Mouse (Mus musculus): Measurements from ENCODE around the gene Plet1. TPM values are rescaled to one million over a fixed set of nuclear protein-coding genes. Genes with fewer than 3 reads are reported as not detected.

Plet1 gene
- 0.33 TPM in 1 of 2 replicates, not detected in the other for total RNA-seq (2014; rRNA removed)
- 0.52 and 0.80 TPM in 2 replicates for polyA plus RNA-seq (2015; fragmentation: Nextera tagmentation; extraction: Ambion mirVana)

DNA sequence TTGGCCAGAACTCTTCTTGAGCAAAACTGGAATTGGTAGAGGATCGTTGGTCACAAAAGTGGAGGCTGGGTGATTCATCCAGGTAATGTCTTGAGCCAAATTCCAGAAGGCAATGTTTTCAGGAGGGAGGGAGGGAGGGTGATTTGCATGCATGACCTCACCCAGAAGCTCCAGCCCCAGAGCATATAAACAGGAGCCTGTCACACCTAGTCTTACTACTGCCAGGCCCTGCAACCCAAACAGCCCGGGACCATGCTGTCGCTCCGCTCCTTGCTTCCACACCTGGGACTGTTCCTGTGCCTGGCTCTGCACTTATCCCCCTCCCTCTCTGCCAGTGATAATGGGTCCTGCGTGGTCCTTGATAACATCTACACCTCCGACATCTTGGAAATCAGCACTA is at the start of gene Plet1:
Gene Plet1, plus strand, starts transcription at position 215 of the 400 bp plus-strand sequence.
- ATAC-seq (ENCODE audit: low FRiP score) (no peak), DNase-seq (ENCODE audit: low spot score) (no peak)
- H3K27me3 ChIP-seq (ENCODE audit: insufficient read depth, low read length): no peaks in the 10 kb centered on the region
- no peak for TF ChIP-seq CTCF (IDR thresholded peaks at IDR 0.05)
- H3K27ac ChIP-seq (ENCODE audit: low read depth, low read length): no peak within 1 kb of the TSS
- H3K9ac ChIP-seq (replicated peaks; ENCODE audit: low read length, poor library complexity, severe bottlenecking): no peak within 1 kb of the TSS
- WGBS: 86% methylated on average over 6 of the region's 6 CpGs
- H3K4me3 ChIP-seq (ENCODE audit: low read depth, low read length): no peak within 1 kb of the TSS
- H3K36me3 ChIP-seq (ENCODE audit: insufficient read depth, low read length): no peaks in the 10 kb centered on the region
- H3K4me2 ChIP-seq (ENCODE audit: low read depth, low read length, poor library complexity, severe bottlenecking): no peak within 1 kb of the TSS
- no peaks in the 10 kb centered on the region for H3K4me1 ChIP-seq (ENCODE audit: insufficient read depth, low read length)
- no peaks in the 10 kb centered on the region for H3K9me3 ChIP-seq (ENCODE audit: low read length)

DNA sequence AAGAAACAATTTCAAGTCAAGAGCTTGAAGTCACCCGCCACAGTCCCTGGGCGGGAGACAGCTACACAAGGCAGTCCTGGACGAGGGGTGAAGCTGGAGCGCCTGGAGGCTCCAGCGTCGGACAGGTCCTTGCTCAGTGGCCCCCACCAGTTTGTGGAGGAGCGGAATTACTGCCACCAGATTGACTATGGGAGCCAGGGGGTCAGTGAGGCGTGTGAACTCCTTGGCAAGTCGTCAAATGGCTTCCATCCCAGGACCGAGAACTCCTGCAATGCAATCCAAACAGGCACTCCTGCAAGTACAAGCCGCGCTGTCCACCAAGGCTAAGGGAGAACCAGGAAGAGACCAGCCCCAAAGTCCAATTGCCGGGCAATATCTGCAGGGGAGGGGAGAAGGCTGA is 45.3 kb upstream of the Plet1 start:
- Histone ChIP-seq H3K4me1 (ENCODE audit: insufficient read depth, low read length) (no peaks in the 10 kb centered on the region), H3K4me2 (ENCODE audit: low read depth, low read length, poor library complexity, severe bottlenecking) (no peak overlapping the region), H3K4me3 (ENCODE audit: low read depth, low read length) (no peak overlapping the region), H3K36me3 (ENCODE audit: insufficient read depth, low read length) (no peaks in the 10 kb centered on the region), H3K9ac (replicated peaks; ENCODE audit: low read length, poor library complexity, severe bottlenecking) (no peak overlapping the region), H3K27me3 (ENCODE audit: insufficient read depth, low read length) (no peaks in the 10 kb centered on the region), H3K9me3 (ENCODE audit: low read length) (no peaks in the 10 kb centered on the region), H3K27ac (ENCODE audit: low read depth, low read length) (no peak overlapping the region)
- 65% methylated on average over 13 of the region's 13 CpGs for WGBS
- DNase-seq (ENCODE audit: low spot score) (peak; percentile 84), ATAC-seq (ENCODE audit: low FRiP score) (no peak; the same call in 1 of the 2 replicates)
- TF ChIP-seq CTCF (IDR thresholded peaks at IDR 0.05): no peak

DNA sequence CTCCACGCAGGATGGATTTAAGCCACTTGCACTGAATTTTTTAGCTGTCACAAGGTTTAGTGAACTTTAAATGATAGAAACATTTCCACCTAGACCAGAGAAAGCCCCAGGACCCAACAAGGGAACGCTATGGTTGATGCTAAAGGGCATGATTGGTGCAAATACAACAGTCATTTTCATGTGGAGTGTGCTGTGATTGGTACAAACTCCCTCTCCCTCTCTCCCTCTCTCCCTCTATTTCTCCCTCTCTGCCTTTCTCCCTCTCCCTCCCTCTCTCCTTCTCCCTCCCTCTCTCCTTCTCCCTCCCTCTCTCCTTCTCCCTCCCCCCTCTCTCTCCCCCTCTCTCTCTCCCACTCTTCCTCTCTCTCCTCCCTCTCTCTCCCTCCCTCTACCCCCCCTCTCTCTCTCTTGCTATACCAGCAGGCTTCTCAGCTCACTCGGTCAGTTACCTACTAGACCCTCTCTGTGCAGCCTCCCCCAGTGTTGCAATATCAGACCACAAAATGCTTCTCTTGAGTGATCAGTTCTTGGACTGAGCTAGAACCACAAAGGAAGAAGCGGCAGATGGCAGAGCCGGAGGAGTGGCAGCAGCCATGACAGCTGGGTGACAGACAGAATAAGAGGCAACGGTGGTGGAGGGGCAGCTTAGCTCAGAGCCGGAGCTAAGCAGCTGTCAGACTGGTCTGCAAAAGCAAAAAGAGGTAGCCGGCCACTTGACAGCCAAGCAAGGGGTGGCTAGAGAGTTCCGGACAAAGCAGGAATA is 42.7 kb upstream of the Plet1 start:
- ATAC-seq (ENCODE audit: low FRiP score): peak; percentile 65
- peak overlapping the region; percentile 18 for H3K4me3 ChIP-seq (ENCODE audit: low read depth, low read length)
- no peak for TF ChIP-seq CTCF (IDR thresholded peaks at IDR 0.05)
- peak; percentile 89 for DNase-seq (ENCODE audit: low spot score)
- no peaks in the 10 kb centered on the region for H3K27me3 ChIP-seq (ENCODE audit: insufficient read depth, low read length)
- H3K4me2 ChIP-seq (ENCODE audit: low read depth, low read length, poor library complexity, severe bottlenecking): peak overlapping the region; percentile 37
- 28% methylated on average over 9 of the region's 9 CpGs for WGBS
- H3K9ac ChIP-seq (replicated peaks; ENCODE audit: low read length, poor library complexity, severe bottlenecking): peak overlapping the region; percentile 34; the same call in 1 of the 2 replicates
- no peaks in the 10 kb centered on the region for H3K9me3 ChIP-seq (ENCODE audit: low read length)
- no peaks in the 10 kb centered on the region for H3K36me3 ChIP-seq (ENCODE audit: insufficient read depth, low read length)
- peak overlapping the region; percentile 68 for H3K27ac ChIP-seq (ENCODE audit: low read depth, low read length)
- H3K4me1 ChIP-seq (ENCODE audit: insufficient read depth, low read length): no peaks in the 10 kb centered on the region

DNA sequence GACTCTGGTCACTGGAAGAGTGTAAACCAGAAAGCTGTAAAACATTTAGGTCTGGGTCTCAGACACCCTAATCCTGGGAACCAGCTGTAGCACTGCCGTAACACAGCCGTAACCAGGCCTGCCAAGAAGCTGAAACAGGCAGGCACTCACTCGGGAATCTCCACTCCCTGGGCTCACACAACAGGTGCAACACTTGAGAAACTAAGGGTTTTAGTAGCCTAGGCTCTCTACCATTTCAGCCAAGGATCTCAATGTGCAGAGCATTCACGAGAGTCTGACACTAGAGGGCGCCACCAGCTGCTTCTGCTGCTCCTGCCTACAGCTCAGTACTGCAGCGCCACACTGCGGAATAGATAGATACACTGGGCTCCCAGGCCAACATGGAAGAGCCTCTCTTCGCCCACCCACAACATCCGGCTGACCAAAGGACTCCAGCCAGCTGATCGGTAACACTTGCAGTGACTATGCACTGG is 42.0 kb upstream of the Plet1 start:
- no peaks in the 10 kb centered on the region for H3K27me3 ChIP-seq (ENCODE audit: insufficient read depth, low read length)
- peak; percentile 99 for TF ChIP-seq CTCF (IDR thresholded peaks at IDR 0.05)
- H3K36me3 ChIP-seq (ENCODE audit: insufficient read depth, low read length): no peaks in the 10 kb centered on the region
- H3K4me2 ChIP-seq (ENCODE audit: low read depth, low read length, poor library complexity, severe bottlenecking): peak overlapping the region; percentile 37
- H3K9ac ChIP-seq (replicated peaks; ENCODE audit: low read length, poor library complexity, severe bottlenecking): peak overlapping the region; percentile 34; the same call in 1 of the 2 replicates
- no peaks in the 10 kb centered on the region for H3K4me1 ChIP-seq (ENCODE audit: insufficient read depth, low read length)
- peak; percentile 63 for ATAC-seq (ENCODE audit: low FRiP score)
- peak overlapping the region; percentile 18 for H3K4me3 ChIP-seq (ENCODE audit: low read depth, low read length)
- H3K9me3 ChIP-seq (ENCODE audit: low read length): no peaks in the 10 kb centered on the region
- 14% methylated on average over 10 of the region's 10 CpGs for WGBS
- DNase-seq (ENCODE audit: low spot score): peak; percentile 96
- peak overlapping the region; percentile 68 for H3K27ac ChIP-seq (ENCODE audit: low read depth, low read length)

DNA sequence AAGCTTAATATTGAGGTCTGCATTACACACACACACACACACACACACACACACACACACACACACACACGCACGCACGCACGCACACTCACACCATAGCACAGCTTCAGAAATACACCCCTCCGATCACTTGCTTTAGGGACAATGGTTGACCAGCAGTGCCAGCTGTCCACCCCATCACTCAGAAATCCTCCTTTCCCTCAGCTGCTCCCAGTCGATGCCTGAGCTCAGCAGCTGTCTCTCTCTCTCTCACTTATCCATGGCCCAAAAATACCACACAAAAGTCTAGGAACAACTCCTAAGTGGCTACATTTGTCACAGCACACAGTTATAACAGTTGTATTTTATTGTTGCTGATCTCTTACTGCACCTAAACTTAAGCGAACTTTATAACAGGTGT is 36.7 kb upstream of the Plet1 start:
- no peaks in the 10 kb centered on the region for H3K9me3 ChIP-seq (ENCODE audit: low read length)
- H3K27me3 ChIP-seq (ENCODE audit: insufficient read depth, low read length): no peaks in the 10 kb centered on the region
- no peak for ATAC-seq (ENCODE audit: low FRiP score)
- DNase-seq (ENCODE audit: low spot score): no peak
- no peak for TF ChIP-seq CTCF (IDR thresholded peaks at IDR 0.05)
- no peak overlapping the region for H3K4me2 ChIP-seq (ENCODE audit: low read depth, low read length, poor library complexity, severe bottlenecking)
- no peak overlapping the region for H3K4me3 ChIP-seq (ENCODE audit: low read depth, low read length)
- no peak overlapping the region for H3K27ac ChIP-seq (ENCODE audit: low read depth, low read length)
- 81% methylated on average over 7 of the region's 7 CpGs for WGBS
- no peaks in the 10 kb centered on the region for H3K36me3 ChIP-seq (ENCODE audit: insufficient read depth, low read length)
- no peaks in the 10 kb centered on the region for H3K4me1 ChIP-seq (ENCODE audit: insufficient read depth, low read length)
- H3K9ac ChIP-seq (replicated peaks; ENCODE audit: low read length, poor library complexity, severe bottlenecking): no peak overlapping the region

DNA sequence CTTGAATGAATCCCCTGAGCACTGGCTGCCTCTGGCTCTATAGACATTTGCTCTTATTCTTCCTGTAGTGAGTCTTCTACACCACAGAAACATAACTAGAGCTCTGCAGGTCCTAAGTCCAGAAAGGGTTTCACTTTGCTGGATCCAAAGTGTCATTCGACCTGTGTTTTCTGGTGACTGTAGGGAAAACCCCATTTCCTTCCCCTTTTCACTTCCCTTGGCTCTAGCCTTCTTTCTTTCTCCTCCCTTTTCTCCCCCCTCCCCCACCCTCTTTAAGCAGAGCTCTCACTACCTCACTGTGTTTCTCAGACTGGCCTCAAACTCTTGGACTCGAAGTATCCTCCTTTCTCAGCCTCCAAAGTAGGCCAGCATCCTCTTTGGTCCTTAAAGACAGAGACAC is 34.8 kb upstream of the Plet1 start:
- 43% methylated on average over 2 of the region's 2 CpGs for WGBS
- no peak for DNase-seq (ENCODE audit: low spot score)
- ATAC-seq (ENCODE audit: low FRiP score): no peak
- Histone ChIP-seq H3K9me3 (ENCODE audit: low read length) (no peaks in the 10 kb centered on the region), H3K4me3 (ENCODE audit: low read depth, low read length) (no peak overlapping the region), H3K4me1 (ENCODE audit: insufficient read depth, low read length) (no peaks in the 10 kb centered on the region), H3K4me2 (ENCODE audit: low read depth, low read length, poor library complexity, severe bottlenecking) (no peak overlapping the region), H3K9ac (replicated peaks; ENCODE audit: low read length, poor library complexity, severe bottlenecking) (no peak overlapping the region), H3K36me3 (ENCODE audit: insufficient read depth, low read length) (no peaks in the 10 kb centered on the region), H3K27ac (ENCODE audit: low read depth, low read length) (no peak overlapping the region), H3K27me3 (ENCODE audit: insufficient read depth, low read length) (no peaks in the 10 kb centered on the region)
- no peak for TF ChIP-seq CTCF (IDR thresholded peaks at IDR 0.05)

Measured in midbrain, postnatal 0 days (tissue).